Mouse (Mus musculus) kidney, adult 2 months (tissue): ENCODE results near the gene Arfgef3.

ENCODE experiments used
- CTCF ChIP-seq: fragments of 200-500 bp; conservative IDR thresholded peaks from 2 replicates; pipeline ENCODE4 v1.5.1; 2011; ENCODE audit warnings: low read depth, mild to moderate bottlenecking, control low read depth, low read length, moderate library complexity, mixed read lengths; ENCODE audit not compliant: insufficient read depth, insufficient read length
- POLR2A ChIP-seq: fragments of 200-500 bp; IDR thresholded peaks from one replicate; pipeline ENCODE4 v1.6.1; 2011; ENCODE audit warnings: low read depth, low read length, control low read depth

- TF ChIP-seq POLR2A (no peak), CTCF (no peak)
Observed at GRCm38 (mm10) chr10:18700117-18700516, 43.6 kb downstream of the Arfgef3 start.
